Mouse (Mus musculus) MEL (cell line): ENCODE measurements around the gene Xpnpep1.

Experiments
- CTCF ChIP-seq, 3 experiments: IDR thresholded peaks in 2 of 3; conservative IDR thresholded peaks in 1 of 3; 2 replicates each; pipeline ENCODE4 v1.5.1; 2011 to 2012; ENCODE audit warnings: low read length in 3 of 3, low read depth in 2 of 3, mild to moderate bottlenecking in 2 of 3, improper control_type of control experiment in 1 of 3, inconsistent platforms in 1 of 3, mixed read lengths in 1 of 3, moderate library complexity in 1 of 3; ENCODE audit not compliant: control insufficient read depth in 1 of 3, insufficient read depth in 1 of 3, poor library complexity in 1 of 3, severe bottlenecking in 1 of 3
- ETS1 ChIP-seq: IDR thresholded peaks from 2 replicates; pipeline ENCODE4 v1.6.1; 2012; ENCODE audit warnings: low read depth, mild to moderate bottlenecking, inconsistent platforms, low read length, improper control_type of control experiment, moderate library complexity
- HCFC1 ChIP-seq: IDR thresholded peaks from 2 replicates; pipeline ENCODE4 v1.6.1; 2012; ENCODE audit warnings: low read depth, mild to moderate bottlenecking, inconsistent platforms, low read length, improper control_type of control experiment, moderate library complexity
- KAT2A ChIP-seq: conservative IDR thresholded peaks from 2 replicates; pipeline ENCODE4 v1.6.1; 2012; ENCODE audit warnings: low read depth, low read length, improper control_type of control experiment, inconsistent platforms
- MAX ChIP-seq: IDR thresholded peaks from 2 replicates; pipeline ENCODE4 v1.6.1; 2011; ENCODE audit warnings: low read length, improper control_type of control experiment
- NELFE ChIP-seq: IDR thresholded peaks from 2 replicates; pipeline ENCODE4 v1.6.1; 2011; ENCODE audit warnings: low read depth, low read length, improper control_type of control experiment
- POLR2A ChIP-seq, 2 experiments: IDR thresholded peaks; 2 replicates each; pipeline ENCODE4 v1.6.1; 2011 to 2012; ENCODE audit warnings: low read length in 2 of 2, mild to moderate bottlenecking in 2 of 2, control low read depth in 1 of 2, improper control_type of control experiment in 1 of 2, low read depth in 1 of 2, moderate library complexity in 1 of 2; ENCODE audit not compliant: control insufficient read depth in 1 of 2, insufficient read depth in 1 of 2, poor library complexity in 1 of 2
- SMC3 ChIP-seq: IDR thresholded peaks from 2 replicates; pipeline ENCODE4 v1.6.1; 2011; ENCODE audit warnings: low read depth, low read length, improper control_type of control experiment
- TCF12 ChIP-seq: IDR thresholded peaks from 2 replicates; pipeline ENCODE4 v1.6.1; 2014; ENCODE audit warnings: low read depth, mild to moderate bottlenecking, inconsistent platforms, low read length, improper control_type of control experiment, moderate library complexity
- USF1 ChIP-seq: IDR thresholded peaks from 2 replicates; pipeline ENCODE4 v1.6.1; 2014; ENCODE audit warnings: low read depth, mild to moderate bottlenecking, inconsistent platforms, low read length, improper control_type of control experiment, moderate library complexity
- ZKSCAN1 ChIP-seq: IDR thresholded peaks from 2 replicates; pipeline ENCODE4 v1.6.1; 2012; ENCODE audit warnings: low read depth, mild to moderate bottlenecking, inconsistent platforms, low read length, improper control_type of control experiment, moderate library complexity

DNA sequence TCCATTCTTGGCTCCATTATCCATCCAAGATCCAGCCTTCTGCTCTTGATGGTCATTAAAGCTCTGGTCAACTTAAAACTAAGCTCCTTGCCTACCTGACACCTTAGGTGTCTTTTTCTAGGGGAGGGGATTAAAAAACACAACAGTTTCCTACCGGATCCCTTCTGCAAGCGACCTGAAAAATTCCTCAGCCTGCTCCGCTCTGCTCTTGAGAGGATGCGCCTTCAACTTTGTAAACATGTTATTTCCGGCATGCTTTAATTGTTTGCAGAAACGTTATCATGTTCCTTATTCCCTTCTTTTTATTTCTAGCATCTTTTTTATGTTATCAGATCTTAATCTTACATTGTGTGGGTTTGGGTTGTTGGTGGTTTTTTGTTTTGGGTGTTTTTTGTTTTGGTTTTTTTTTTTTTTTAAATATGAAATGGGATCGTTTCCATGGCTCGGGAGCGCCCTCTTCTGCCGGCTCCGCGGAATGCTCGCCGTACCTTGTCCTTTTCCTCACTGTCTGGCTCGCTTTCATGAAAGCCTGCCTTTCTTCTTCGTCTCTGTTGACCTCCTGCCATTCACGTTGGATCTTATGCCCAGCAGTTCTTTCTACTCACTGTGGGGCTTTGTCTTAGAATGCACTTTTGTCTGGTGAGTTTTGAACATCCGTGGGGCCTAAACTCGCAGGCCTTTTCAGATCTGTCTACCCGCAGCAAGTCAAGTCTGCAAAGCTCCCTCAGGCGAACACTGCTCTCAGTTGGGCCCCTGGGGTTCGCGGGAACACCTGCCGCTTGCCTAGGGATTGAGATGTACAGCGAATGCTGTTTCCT lies 117.1 kb downstream of the Xpnpep1 start:
- TF ChIP-seq TCF12, result no peak
- no peak for TF ChIP-seq POLR2A (IDR thresholded peaks at IDR 0.05; ENCODE audit: control insufficient read depth in 1 of 2, insufficient read depth in 1 of 2, low read depth in 1 of 2, low read length in 2 of 2, poor library complexity in 1 of 2)
- no peak for TF ChIP-seq KAT2A
- no peak for TF ChIP-seq ETS1
- no peak for TF ChIP-seq MAX
- no peak for TF ChIP-seq ZKSCAN1
- peak; percentile 44 to 91 (median 67) for TF ChIP-seq CTCF (IDR thresholded peaks at IDR 0.05 in 2 of 3, conservative IDR thresholded peaks at IDR 0.05 in 1 of 3; ENCODE audit: control insufficient read depth in 1 of 3, insufficient read depth in 1 of 3, low read depth in 2 of 3, low read length in 3 of 3, poor library complexity in 1 of 3, severe bottlenecking in 1 of 3)
- no peak for TF ChIP-seq NELFE
- peak; percentile 73 for TF ChIP-seq SMC3
- no peak for TF ChIP-seq USF1
- TF ChIP-seq HCFC1, result no peak
